Mouse (Mus musculus) retina, embryonic 14.5 days (tissue): ENCODE data around the gene Odf4.
"Not testable (repeated sequence)": the region's sequence is repeated elsewhere in the genome, so short reads cannot be mapped to it uniquely, and the experiment has no call there.

Source experiments
- DNase-seq: peaks from one replicate; pipeline ENCODE4 v3.0.0-alpha.2; 2015; ENCODE audit warnings: low spot score

The Odf4 gene

DNA sequence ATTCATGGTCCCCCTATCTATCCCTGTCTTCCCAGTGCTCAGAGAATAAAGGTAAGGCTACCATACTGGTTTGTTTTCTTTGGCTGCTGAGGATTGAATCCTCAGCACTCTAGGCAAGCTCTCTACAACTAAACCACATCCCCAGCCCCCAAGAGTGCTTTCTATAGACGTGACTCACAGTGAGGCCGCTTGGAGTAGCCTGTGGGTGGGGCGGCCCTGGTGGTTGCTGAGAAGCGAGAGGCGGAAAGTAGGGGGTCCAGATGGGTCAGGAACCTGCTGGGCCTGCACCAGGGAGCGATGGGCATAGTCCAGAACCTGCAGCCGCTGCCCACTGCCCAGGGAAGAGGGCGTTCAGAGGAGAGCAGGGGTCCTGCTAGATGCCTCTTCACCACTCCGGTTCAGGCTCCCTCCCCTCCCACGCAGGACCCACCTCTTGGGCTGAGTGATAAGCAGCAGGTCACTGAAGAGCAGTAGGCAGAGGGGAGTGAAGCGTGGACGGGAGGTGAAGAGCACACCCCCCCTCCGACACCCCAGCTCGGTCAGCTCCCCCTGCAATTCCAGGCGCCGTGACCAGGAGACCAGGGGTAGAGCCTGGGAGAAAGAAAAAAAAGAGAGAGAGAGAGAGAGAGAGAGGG is 20.0 kb upstream of the Odf4 start:
- no peak for DNase-seq

DNA sequence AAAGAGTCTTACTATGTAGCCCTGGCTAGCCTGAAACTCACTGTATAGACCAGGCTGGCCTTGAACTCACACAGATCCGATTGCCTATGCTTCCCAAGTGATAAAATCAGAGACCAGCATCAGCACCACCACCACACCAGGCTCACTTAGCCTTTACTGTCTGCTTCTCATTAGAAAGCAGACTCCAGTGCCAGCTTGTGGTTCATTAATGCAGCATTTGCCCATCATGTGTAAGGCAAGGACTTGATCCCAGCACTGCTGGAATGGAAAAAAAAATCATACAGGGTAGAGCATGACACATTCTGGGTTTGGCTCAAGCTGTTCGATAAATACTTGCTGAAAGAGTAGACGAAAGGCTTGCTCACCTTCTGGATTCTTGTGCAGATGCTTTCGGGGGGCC is 19.1 kb upstream of the Odf4 start:
- no peak for DNase-seq

DNA sequence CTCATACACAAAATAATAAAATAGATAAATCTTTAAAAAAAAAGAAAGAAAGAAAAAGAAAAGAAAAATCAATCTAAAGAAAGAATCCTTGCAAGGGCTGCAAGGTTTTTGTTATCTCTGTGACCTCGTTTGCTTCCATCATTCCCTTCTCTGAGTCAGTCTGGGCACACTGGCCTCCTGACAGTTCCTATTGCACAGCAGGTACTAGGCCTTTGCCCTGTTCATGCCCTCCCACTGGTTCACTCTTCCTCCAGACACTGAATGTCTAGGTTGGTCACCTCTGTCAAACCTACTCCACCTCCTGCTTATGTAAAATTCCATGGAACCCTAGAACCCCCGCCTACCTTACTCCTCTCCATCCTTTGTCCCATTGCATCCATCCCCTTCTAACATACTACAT is 18.4 kb upstream of the Odf4 start:
- DNase-seq, result no peak

DNA sequence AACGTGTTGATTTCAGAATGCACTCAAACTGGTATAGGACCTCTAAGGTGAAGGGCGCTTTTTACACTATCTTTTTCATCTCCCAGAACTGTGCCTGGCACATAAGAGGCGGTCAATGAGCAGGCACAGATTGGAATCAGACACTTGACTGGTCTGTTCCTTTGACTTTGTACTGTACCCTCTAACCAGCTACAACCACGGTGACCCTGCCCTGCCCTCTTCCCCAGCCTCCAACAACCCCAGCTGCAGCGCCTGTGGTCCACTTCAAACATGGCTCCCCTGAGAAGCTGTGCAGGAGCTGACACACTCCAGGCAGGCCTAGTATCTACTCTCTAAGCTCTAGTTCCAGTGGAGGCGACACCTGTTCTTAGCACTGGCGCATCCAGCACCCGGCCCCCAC is 15.8 kb upstream of the Odf4 start:
- DNase-seq, result no peak

DNA sequence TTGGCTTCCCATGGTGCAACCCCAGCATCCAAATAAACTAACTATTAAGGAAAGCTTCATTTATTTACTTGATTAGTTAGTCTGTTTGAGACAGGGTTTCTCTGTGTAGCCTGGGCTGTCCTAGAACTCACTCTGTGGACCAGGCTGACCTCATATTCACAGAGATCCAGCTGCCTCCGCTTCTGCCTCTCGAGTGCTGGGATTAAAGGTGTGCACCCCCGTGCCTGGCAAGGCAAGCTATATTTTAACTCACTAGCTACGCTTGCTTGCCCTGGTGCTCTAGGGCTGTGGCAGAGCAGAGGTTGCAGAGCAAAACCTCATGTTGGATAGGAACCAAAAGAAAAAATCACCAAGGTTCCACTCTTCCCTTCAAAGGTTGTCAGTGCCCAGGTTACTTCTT is 13.6 kb upstream of the Odf4 start:
- DNase-seq, result no peak

DNA sequence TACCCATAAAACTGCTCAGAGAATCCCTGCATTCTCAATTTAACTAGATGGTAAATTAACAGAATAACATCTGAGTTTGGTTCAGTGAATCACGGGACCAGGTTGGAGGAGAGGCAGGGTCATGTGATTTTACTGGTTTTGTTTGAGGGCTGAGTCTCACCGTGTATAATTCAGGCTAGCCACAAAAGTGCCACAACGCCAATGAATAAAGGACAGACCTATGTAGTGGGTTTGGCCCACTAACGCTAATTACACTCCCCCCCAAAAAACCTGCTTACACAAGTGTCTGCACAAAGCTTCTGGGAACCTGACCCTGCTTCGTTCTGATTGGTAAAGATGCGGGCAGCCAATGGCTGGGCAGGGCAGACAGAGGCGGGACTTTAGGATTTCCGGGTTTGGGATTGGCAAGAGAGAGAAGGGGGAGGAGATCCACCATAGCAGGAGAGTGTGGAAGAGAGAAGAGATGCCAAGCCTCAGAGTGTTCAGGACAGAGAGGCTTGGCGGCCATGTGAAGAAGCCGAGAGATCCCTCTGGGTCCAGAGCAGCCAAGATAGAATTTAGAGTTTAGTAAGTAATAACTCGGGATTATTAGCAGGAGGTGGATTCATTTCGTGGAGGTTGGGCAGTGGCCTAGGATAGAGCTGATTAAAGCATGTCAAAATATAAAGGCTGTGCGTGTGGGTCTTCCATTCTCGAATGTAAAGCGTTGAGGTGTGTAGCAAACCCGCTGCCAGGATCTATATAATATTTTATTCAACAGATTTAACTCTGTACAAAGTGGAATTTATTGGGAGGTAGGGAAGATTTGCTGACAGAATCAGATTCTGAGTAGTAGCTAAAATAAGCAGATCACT is 12.8 kb upstream of the Odf4 start:
- peak; percentile 92 for DNase-seq

DNA sequence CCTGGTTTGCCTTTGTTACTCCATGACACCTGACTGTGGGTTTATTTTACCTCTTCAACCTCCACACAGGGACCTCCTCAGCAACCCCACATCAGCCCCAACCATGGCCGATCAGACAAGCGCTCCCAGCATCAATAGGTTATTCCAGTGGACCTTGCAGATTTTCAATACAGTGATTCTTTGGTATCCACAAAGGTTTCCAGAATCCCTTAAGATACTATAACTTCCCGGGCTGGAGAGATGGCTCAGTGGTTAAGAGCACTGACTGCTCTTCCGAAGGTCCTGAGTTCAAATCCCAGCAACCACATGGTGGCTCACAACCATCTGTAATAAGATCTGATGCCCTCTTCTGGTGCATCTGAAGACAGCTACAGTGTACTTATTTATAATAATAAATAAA is 10.1 kb upstream of the Odf4 start:
- DNase-seq, result not testable (repeated sequence)

DNA sequence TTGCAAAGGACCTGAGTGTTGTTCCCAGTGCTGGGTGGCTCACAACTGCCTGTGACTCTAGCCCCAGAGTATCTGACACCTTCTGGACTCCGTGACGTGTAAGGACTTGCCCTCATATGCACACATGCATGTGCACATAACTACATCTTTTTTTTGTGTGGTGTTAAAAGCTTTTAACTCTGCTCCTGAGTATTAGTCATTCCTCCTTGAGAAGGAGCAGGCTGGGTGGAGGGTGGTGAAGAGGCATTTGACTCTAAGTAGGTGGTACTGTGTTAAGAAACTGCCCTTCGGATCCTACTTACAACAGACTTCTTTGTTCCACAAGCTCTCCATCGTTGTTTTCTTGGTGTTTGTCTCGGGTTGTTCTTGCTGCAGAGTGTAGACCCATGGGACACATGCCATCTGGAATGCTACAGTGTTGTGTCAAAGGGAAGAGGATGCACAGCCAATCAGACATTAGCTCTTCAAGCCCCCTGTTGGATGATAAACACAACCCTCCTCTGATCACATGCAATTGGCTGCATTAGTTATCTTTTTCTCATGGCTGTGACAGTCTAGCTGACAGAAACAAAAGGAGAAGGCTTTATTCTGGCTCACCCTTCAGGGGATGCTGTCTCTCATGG is 7.1 kb upstream of the Odf4 start:
- no peak for DNase-seq

DNA sequence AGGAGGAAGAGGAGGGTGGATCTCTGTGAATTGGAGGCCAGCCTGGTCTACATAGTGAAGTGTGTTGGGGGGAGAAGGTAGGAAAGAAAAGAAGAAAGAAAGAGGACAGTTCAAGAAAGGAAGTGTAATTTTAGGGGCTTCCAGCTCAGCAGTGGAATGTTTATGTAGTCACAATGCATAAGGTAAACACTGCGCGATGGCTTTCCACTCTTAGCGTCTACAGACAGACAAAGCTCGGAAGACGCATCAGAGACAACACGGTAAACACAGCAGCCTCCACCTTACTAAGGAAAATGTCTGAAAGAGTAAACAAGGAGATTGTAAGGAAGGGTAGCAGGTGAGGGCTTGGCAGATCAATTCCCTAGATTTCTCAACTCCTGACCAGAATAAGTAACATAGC is 3.1 kb upstream of the Odf4 start:
- DNase-seq, result no peak

DNA sequence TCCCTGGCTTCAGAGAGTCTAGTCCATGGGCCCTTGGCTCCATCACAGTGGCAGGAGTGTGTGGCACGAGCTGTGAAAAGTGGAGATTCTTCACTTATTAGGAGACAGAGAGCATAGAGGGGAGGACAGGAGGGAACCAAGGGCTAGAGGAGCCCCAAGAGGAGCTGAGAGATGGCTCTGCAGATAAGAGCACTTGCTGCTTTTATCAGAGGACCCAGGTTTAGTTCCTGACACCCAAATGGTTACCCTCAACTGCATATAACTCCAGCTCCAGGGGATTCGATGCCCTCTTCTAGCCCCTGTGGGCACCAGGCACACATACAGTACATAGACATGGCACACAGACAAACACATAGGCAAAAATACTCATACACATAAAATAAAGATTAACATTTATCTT is 2.1 kb downstream of the Odf4 start:
- DNase-seq, result no peak

DNA sequence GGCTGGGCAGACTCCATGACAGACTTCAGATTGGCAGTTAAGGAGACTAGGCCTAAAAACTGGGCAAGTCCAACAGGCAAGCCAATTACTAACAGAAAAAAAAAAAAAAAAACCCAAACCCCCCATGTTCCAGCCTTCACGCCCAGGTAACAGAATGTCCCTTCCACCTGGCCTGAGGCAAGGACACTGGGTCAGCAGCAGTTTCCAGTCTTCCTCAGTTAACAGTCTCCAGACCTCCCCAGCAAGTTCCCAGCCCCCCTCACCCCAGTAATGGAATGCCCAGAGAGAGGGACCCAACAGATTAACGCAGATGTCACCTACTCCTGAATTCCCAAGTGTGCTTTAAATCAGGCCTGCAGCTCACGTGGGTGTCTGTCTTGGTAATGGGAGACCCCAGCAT is 3.7 kb downstream of the Odf4 start:
- DNase-seq, result no peak

DNA sequence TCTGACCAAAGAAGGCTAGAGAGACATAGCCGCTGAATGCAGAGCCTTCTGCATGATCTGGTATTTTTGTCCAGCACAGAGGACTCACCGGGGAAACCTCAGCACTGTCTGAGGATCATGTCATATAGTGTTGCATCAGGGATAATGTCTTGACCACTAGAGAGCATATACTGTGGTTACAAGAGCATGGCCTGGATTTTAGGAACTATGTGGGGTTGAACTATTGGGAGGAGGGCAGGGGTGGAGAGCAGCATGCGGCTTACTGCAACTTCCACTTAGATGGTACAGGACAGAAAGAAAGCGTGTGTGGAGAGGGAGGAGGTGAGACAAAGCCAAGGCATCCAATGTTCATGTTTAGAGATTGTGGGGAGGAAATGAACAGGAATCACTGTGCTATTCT is 12.3 kb downstream of the Odf4 start:
- no peak for DNase-seq

DNA sequence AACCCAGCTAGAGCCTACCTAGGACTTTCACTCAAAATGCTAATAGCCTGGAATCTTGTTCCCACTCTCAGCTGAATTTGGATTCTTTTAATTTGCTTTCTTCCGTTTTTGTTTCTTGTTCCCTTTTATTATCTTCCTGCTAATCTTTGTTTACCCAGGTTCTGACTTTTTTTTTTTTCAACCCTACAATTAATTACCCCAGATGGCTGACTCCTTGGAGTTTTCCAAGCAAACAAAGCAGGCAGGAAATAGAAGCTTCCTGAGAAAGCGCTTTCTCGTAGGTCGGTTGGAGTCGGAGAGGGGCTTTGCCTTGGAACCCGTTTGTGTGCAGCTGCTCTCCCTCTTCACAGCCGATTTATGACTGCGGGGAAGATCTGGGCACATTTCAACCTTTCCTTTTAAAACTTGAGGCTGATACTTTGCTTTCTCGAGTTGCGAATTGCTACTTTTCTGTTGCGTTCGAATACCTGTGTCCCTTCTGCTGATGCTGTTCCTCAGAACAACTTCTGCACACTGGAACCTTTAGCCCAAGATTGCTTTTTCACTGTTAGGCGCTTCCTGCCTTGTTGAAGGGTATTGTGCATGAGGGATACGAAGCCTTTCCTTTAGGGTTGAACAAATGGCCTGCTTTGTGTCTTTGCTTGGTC is 15.2 kb downstream of the Odf4 start:
- no peak for DNase-seq

DNA sequence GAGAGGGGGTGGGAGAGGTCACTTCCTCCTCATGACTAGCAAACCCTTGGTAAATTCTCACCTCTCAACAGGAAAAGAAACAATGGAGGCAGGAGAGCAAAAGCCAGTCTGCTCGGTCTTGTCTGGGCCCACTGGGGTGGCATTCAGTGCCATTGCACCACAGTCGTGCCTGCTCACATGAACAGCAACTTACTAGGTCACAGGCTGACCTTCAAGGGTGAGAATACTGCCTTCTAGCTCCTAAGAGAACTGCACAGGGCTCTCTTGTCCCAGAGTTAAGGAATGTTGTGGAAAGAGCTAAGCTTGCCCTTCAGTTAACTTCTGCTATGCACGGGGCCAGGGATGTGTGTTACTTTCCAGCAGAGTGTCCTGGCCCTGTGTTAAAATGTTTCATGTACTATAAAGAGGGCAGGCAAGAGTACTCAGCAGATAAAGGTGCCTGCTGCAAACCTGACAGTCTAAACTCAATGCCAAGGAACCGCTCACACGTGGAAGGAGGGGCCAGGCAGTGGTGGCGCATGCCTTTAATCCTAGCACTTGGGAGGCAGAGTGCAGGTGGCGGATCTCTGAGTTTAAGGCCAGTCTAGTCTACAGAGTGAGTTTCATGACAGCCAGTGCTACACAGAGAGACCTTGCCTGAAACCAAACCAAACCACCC is 17.9 kb downstream of the Odf4 start:
- no peak for DNase-seq

DNA sequence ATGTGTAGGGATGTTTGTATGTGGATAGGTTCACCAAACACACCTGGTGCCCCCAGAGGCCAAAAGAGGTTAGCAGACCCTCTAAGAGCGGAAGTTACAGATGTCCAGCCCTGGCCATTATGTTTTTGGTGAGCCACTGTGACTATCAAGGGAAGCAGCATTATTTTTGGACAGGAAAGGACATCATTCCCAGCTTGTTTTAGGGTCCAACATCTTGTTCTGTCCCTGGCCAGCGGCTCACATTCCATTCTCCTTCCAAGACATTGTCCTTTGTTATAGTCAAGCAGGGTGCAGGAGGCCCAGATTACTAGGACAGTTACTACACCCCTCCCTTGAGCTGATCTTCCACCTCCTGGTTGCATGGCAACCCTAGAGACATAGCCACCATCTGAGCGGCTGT is 19.6 kb downstream of the Odf4 start:
- no peak for DNase-seq

DNA sequence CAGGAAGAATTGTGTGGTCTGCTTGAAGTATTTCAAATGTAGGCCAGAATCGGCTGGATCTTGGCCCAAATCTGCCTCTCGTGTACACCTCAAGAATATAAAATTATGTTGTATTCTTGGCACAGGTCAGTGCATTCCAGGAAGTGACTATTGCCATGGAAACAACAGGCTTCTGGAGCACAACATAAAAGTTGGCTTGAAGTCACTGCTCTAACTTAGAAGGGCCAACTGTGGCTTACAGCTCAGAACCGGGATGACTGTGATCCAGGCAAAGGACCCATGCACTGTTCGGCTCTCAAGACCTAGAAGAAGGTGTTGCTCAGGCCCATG is 20.5 kb downstream of the Odf4 start:
- DNase-seq, result no peak

DNA sequence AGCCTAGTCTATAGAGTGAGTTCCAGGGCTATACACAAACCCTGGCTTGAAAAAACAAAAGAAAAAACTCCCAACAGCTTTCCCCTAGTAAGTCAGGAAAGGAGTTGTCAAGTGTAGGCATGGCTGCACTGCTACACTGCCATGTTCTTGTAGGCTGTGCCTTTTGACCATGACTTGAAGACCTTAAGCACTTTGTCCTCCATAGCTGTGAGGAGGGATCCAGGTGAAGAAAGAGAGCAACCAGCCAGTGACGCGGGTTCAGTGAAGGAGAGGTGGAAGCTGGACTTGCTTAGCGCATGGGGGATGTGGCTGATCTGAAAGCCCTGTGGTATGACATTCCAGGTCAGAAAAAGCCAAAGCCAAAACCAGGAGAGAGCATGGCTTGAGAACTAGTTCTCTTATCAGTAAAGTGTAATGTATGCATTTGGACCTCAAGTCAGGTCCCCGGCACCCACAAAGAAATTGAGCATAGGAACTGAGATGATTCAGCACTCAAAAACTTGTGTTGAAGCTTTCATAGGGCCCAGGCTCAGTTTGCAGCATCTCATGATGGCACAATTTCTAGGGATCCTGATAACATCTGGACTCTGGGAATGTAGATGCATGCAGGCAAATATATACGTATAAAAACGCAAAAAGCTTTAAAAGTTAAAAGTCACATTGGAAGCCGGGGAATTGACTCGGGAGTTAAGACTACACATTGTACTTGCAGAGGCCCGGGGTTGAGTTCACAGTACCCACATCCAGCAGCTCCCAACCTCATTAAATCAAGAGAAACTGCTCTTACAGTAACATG is 21.0 kb downstream of the Odf4 start:
- no peak for DNase-seq

DNA sequence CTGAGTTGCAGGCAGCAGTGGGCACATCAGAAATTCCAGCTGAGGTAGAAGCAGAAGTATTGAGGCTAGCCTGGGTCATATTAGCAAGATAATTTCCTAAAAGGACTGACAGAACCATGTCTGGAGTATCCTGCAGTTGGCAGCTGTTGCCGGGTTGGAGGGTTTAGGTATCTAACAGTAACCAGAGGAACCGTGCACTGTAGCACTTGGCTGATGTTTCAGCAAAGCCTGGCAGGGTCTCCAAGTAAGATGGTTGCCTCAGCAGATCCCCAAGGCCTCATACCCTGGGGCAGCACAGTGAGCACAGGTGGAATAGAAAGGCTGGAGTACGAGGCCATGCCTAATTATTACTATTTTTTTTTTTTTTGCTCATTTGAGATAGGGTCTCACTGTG is 21.7 kb downstream of the Odf4 start:
- DNase-seq, result no peak

DNA sequence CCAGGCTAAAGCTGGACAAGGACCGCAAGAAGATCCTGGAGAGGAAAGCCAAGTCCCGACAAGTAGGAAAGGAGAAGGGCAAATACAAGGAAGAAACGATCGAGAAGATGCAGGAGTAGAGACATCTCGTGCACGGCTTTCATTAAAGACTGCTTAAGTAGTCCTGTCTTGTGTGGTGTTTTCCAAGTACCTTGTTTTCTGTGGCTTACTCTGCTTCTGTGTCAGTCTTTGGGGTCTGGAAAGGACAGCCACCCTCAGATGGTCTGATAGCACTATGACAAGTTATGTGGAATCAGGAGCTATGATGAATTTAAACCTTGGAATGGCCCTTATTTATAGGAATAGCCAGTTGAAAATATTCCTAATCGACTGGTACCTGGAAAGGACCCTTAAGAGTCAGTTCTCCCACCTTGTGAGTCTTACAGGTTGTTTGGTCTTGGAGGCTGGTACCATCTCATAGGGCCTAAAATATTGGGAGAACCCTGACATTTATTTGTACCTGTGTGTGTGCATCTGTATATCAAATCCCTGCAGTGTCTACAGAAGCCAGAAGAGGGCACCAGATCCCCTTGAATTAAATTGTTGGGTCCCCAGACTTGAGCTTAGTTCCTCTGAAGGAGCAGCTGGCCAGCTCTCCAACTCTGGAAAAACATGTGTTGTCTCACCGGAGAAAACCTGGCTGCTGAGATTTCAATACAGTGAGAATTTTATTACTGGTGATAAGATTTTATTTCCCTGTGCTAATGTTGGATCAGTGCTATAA is 22.3 kb downstream of the Odf4 start:
- DNase-seq, result peak; percentile 91

DNA sequence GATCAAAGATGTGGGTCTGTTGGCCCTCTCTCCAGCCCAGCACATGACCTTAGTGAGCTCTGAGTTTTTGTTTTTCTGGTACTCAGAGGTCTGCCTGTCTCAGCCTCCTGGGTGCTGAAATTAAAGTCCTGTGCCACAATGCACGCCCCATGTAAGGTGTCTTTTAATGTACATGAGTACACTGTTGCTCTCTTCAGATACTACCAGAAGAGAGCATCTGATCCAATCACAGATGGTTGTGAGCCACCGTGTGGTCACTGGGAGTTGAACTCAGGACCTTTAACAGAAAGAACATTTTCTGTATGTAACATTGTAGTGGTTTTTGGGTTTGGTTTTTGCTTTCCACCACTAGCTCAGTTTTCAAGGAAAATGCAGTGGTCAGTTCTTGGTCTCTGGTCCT is 23.1 kb downstream of the Odf4 start:
- no peak for DNase-seq

DNA sequence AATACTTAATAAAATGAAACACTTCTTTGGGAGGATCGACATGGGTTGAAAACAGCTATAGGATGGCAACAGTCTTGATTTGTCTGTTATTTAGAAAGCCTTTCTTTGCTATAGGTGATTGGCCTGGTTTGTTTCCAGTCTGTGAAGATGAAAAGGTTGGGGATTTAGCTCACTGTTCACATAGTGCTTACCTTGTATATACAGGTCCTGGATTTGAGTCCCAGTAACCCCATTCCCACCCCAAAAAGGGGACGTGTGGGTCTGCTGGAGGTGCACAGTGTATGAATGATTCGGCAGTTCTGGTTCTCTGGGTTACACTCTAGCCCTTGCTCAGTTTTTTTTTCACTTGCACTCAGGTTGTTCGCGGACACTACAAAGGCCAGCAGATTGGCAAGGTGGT is 24.1 kb downstream of the Odf4 start:
- DNase-seq, result no peak
